Mouse (Mus musculus): Measurements from ENCODE around the gene Gm11114.

- TF ChIP-seq GATA1 (IDR thresholded peaks at IDR 0.05; ENCODE audit: low read length) (no peak), TAL1 (IDR thresholded peaks at IDR 0.05; ENCODE audit: low read length) (no peak)
These were observed 23.5 kb downstream of the Gm11114 start for GRCm38 (mm10) chr9:85336046-85336445.

Data from erythroblast, embryonic 14.5 days (primary cell).